Mouse (Mus musculus) c-Kit-positive CD71-positive TER-119-positive erythroid progenitor cells, embryonic 14.5 days (primary cell): Measurements from ENCODE around the gene Upp1.
"Not testable (repeated sequence)": the region's sequence is repeated elsewhere in the genome, so short reads cannot be mapped to it uniquely, and the experiment has no call there.

ENCODE experiments used
- DNase-seq: peaks from one replicate; pipeline ENCODE4 v3.0.0-alpha.2; 2013; ENCODE audit warnings: low spot score

The Upp1 gene

DNA sequence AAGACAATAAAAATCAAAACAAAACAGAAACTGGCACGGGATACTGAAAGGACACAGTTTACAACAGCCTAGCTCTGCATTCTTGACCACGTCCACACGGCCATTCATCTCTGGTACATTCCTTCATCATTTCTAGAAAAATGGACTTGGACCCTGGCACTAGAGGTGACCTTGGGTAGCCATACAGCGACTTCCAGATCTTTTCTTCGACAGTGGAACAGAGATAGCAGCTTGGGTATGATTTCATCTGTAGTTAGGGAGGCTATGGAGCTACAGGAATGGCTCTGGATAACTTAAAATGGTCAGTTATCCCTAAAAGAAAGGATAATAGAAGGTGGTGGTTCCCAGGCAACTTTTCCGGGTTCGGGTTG lies at the start of gene Upp1:
Gene Upp1 (plus strand): TSS at position 54 of the 371 bp plus-strand sequence.
- no peak for DNase-seq

DNA sequence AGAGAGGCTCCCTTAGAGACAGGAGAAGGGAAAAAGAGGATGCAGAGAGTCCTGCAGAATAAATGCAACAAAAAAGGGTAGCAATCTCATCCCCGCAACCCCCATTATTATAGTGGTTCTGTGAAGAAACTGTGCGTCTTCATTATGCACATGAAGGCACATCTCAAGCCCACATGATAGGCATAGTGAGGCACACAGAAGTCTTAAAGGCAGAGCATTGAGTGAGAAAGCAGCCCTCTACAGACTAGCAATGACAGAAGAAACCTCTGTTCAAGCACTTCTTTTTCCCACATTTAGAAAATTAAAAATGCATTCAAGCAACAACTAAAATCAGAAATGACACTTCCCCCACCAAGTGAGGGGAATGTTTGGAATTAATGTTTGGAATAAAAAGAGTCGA lies 41.5 kb upstream of the Upp1 start:
- no peak for DNase-seq

DNA sequence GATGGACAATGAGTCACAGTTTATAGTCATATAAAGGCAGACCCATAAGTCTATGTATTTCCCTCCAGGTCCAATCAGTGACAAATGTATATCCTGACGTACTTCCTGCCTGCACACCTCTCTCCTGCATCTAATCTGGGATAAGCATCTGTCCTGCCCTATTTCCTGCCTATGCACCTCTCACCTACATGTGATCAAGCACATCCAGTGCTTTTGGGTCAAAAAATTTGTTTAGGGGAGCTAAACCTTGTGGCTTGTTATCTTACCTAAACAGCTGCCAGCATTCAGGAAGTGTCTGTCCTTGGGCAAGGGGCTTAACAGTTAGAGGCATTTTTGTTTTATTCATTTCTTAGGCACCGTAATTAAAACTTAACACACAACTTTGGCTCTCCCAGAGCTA lies 4.7 kb upstream of the Upp1 start:
- DNase-seq, result no peak

DNA sequence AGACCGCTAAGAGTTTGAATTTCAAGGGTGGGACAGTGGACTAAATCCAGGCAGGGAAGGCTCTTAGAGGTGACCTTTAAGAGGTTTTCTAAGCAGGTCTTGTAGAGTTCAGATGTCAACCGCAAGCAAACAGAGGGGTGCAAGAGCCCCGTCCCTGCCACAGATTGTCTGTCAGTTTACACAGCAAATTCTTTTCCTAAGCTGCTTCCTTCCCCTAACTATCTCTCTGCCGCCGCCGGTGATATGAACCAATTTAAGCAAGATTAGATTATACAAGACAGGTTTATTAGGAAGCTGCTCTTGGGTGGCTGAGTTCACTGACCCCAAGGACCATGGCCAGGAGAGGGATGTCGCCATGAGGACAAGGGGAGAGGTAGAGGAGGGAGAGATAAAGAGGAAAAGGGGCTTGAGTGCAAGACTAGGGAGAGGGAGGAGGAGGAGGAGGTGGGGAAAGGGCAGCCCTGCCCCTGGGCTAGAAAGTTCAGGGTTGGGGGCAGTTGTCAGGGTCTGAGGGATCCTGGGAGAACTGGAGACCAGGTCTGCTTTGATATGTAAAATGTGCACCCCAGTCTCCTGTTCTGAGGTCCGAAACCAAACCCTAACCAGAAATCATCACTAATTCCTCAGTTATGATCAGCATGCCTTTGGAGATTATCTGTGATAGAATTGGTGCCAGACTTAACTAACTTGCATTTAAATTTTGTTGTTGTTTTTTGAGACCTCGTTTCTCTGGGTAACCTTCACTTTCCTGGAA lies 2.4 kb upstream of the Upp1 start:
- no peak for DNase-seq

DNA sequence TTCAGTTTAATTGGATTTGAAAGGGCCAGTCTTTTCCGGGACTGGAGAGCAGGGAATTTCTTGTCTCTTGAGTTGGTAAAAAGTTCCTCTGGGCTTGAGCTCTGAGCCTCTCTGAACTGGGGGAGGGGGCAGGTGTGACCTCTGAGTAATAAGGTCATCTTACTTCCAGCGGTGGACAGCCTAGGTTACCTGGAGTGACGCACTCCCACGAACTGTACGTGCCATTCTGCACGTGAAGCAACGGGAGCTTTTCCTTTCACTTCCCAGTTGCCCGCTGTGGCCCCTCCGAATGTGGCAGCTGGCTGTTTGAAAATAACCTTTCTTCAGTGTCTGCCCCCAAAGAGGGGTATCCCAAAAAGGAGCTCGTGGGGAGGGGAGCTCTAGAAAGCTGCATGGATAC lies 1.8 kb upstream of the Upp1 start:
- no peak for DNase-seq

DNA sequence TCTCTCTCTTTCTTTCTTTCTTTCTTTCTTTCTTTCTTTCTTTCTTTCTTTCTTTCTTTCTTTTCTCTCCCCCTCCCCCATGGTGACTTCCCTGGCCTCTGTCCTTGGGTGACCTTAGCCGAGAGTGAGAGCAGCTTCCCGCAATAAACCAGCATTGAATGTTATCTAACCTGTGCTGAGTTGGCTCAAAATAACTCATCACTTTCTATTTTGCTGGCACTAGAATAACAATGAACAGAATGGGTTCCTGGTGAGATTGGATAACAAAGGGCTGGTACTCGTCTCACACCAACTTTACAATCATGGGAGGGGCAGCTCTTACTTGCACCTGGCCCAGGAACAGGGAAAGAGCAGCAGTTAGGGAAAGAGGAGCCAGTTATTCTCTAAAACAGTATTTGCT lies 987 bp upstream of the Upp1 start:
- no peak for DNase-seq

GRCm38 (mm10) chr11:9117358-9118049 lies 399 bp upstream of the Upp1 start:
- no peak for DNase-seq

DNA sequence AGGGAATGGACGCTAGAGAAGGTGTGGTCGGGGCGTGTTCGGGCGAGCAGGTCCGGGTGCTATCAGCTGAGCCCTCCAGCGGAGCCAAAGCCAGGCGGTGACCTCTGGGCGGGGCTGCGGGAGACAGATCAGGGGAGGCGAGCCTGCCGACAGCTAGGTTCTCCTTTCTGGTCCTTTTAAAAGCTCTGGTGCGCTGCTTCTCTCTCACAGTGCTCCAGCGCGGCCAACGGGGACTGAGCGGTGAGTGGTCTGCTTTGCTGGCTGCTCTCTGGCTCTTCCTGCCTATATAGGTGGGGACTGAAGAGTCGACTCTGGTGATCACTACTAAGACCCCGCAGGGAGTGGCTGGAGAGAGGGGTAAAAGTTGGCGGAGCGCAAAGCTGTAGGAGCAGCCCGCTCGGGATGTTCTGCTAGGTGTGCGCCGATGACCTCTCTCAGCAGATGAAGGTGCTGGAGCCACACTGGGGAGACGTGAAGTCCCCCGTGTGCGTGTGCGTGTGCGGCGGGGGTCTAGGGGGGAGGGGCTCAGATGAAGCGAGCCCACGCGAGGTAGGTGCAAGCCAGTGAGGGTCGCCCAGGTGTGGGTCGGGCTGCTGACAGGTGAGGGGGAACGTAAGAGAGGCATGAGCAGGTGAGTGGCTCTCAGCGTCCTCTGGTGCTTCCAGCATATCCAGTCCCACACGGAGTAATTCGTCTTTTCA lies 668 bp downstream of the Upp1 start:
- DNase-seq, result peak; percentile 12

DNA sequence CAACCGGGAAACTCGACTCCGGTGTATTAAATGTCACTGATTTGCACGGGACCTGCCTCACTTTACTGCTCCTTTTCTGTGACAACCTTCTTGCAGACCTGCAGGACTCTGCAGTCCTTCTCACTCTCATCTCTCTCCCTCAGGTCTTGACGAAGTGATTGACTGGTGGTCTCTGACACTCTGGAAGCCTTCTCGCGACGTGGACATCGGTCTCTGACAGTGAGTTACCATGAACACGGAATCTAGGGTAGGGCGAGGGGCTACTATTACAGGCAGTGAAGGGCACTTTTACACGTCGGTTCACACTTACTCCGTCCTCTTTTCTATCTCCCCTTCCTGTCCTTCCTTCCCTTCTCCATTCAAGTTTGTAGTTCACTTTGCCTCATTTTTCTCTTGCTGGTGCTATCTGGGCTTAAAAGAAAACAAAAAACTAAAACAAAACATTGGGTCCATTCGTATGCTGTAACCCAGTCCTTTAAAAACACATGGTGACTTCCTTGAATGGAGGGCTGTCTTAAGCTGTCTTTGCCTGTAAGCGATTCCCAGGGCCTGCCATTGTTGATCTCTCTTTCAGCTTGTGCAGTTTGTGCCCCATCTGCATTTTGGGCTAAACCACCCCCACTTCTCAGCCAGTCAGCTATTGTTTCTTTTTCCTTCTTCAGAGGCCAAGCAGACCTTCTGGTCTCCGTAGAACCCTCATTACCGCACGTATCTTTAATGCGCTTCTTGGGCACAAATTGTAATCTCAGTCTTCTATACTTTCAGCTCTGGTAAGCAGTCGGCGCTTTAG lies 1.5 kb downstream of the Upp1 start:
- DNase-seq, result no peak

DNA sequence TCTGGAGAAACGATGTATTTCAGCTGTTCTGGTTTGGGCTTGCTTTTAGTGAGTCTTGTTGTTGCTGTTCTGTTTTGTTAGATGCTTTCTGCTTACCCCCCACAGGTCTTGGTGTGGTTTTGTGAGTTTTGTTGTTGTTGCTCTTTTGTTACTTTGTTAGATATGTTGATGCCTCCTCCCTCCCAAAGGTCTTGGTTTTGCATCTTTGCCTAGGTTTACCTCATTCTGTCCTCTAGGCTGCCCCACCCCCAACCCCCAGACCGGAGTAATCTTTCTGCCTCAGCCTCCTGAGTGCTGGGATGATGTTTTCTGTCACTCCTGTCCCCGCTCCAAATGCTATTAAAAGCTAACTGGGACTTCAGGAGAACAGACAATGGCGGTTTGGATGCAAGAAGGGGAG lies 4.4 kb downstream of the Upp1 start:
- DNase-seq, result no peak

DNA sequence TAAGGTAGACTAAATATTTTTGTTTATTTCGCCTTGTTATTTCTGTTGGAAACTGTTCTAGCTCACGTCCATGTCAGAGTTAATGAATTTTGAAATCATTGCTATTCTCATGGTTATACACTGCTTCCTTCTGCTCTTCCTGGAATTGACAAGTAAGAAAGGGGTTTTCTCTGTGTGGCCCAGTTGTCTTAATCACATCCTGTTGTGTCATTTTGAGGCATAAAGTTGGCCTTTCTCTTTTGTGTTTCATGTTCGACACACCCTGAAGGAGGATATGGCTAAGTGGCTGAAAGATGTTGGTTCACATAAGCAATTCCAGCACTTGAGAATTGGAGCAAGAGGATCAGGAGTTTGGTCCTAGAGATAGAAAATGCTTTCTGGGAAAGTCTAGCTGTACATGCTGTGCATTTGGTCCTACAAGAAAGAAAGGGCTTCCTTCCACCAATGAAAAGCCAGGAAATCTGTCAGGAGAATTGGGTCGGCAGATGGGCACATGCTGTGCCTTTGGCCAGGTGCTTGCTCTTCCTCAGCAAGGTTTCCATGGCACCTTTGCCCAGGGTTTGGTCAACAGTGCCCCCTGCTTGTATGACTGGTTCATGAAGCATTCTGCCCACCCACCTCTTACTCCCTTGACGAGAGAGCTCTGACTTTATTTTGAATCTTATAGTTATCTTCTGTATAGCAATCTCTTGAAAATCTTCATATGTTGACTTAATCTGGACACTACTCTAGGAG lies 8.6 kb downstream of the Upp1 start:
- DNase-seq, result no peak

- no peak for DNase-seq
These were observed 10.2 kb downstream of the Upp1 start for GRCm38 (mm10) chr11:9128110-9128509.

GRCm38 (mm10) chr11:9129528-9129927 lies 11.6 kb downstream of the Upp1 start:
- no peak for DNase-seq

DNA sequence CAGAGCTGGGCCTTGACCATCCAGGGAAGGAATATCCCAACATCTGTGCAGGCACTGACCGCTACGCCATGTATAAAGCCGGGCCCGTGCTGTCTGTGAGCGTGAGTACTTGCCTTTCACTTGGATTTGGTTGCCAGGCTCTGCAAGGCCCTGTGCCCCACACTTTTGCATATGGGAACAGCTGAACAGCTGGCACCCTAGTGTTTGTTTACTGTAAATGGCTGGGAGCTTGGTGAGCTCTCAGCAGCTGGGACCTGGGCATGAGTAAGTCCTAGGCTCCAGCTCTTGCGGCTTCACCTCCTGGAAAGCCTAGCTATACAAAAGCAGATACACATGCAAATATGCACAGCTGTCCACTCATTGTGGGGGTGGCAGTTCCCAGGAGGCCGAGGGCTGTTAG lies 13.8 kb downstream of the Upp1 start:
- no peak for DNase-seq

GRCm38 (mm10) chr11:9135589-9136246 lies 17.8 kb downstream of the Upp1 start:
- no peak for DNase-seq

- peak; percentile 48 for DNase-seq
These were observed 18.6 kb downstream of the Upp1 start for GRCm38 (mm10) chr11:9136471-9136870.

GRCm38 (mm10) chr11:9145113-9145512 lies 27.2 kb downstream of the Upp1 start:
- DNase-seq, result no peak

DNA sequence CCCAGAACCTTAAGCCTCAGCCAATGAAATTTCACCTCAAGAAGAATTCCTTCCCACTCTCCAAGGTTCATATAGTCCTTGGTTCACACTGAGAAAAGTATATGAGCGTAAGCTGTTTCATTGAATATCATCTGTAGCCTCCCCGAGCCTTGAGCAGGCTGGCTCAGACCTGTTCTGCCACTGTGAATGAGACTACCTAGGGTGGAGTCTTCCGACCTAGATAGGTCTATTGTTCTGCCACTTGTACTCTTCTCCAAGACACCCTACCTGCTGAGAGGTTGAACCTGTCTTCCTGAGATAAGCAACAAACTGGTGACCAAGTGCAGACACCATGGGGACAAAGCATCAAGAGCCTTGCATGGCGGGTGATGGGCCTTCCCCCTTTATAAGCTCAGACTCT lies 28.2 kb downstream of the Upp1 start:
- DNase-seq, result no peak

DNA sequence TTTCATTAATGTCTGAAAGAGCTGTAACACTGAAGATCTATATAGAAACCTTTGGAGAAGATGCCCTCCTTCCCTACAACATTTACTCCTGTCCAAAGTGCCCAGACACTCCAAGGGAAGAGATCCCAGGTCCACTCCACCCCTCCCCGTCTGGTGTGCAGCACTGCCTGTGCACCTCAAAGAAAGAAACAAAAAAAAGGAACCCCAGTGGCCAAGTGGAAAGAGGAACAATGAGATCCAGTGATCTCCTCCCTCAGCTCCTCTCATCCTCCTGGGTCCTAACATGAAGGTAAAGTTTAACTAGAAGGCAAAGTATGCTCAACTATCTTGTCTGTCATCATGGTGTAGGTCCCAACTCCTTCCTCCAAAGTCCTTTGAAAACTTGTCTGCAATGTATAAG lies 28.8 kb downstream of the Upp1 start:
- DNase-seq, result no peak

DNA sequence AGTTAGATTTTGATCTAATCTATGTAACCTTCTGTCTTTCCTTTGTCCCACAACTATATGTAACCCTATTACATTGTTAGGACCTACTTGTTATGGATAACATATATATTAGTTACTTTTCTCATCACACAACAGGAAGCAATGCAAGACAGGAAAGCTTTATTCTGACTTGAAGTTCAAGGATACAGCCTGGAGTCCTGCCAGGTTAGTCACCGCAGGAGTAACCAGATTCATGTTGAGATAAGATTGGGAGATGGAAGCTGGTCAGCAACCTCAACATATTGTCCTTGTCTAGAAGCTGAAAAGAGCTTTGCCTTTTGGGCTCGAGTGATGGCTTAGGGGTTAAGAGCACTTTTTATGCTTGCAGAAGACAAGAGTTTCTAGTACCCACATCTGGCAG lies 30.3 kb downstream of the Upp1 start:
- DNase-seq, result no peak

GRCm38 (mm10) chr11:9150403-9150802 lies 32.5 kb downstream of the Upp1 start:
- not testable (repeated sequence) for DNase-seq
